Mouse (Mus musculus): ENCODE data around the gene Nrarp. TPM values are rescaled to one million over a fixed set of nuclear protein-coding genes. Genes with fewer than 3 reads are reported as not detected.

Gene Nrarp
- total RNA-seq, 2 experiments from 2014 or later, result 0.42 to 3.0 TPM

GRCm38 (mm10) chr2:25194006-25194405 lies 13.4 kb downstream of the Nrarp start:
- no peak for ATAC-seq (replicated peaks; ENCODE audit: low FRiP score, poor library complexity, severe bottlenecking)

- no peak for ATAC-seq (replicated peaks; ENCODE audit: low FRiP score, poor library complexity, severe bottlenecking)
Observed at GRCm38 (mm10) chr2:25194486-25195171, 14.1 kb downstream of the Nrarp start.

- ATAC-seq (replicated peaks; ENCODE audit: low FRiP score, poor library complexity, severe bottlenecking), result peak; percentile 83
Observed at GRCm38 (mm10) chr2:25195211-25196156, 14.9 kb downstream of the Nrarp start.

GRCm38 (mm10) chr2:25196172-25196954 lies 15.8 kb downstream of the Nrarp start, which contains the start of gene Tor4a:
TSS of gene Tor4a (minus strand) at chr2:25196886.
- peak; percentile 53; the same call in 1 of the 2 replicates for ATAC-seq (replicated peaks; ENCODE audit: low FRiP score, poor library complexity, severe bottlenecking)

GRCm38 (mm10) chr2:25197191-25197590 lies 16.6 kb downstream of the Nrarp start:
- no peak for ATAC-seq (replicated peaks; ENCODE audit: low FRiP score, poor library complexity, severe bottlenecking)

GRCm38 (mm10) chr2:25197946-25198345 lies 17.4 kb downstream of the Nrarp start:
- no peak for ATAC-seq (replicated peaks; ENCODE audit: low FRiP score, poor library complexity, severe bottlenecking)

- no peak for ATAC-seq (replicated peaks; ENCODE audit: low FRiP score, poor library complexity, severe bottlenecking)
Observed at GRCm38 (mm10) chr2:25200631-25201030, 20.1 kb downstream of the Nrarp start.

GRCm38 (mm10) chr2:25203631-25204214 lies 23.2 kb downstream of the Nrarp start:
- peak; percentile 53 for ATAC-seq (replicated peaks; ENCODE audit: low FRiP score, poor library complexity, severe bottlenecking)

- ATAC-seq (replicated peaks; ENCODE audit: low FRiP score, poor library complexity, severe bottlenecking), result no peak
Observed at GRCm38 (mm10) chr2:25207593-25207992, 27.0 kb downstream of the Nrarp start.

GRCm38 (mm10) chr2:25210686-25211085 lies 30.1 kb downstream of the Nrarp start:
- peak; percentile 53 for ATAC-seq (replicated peaks; ENCODE audit: low FRiP score, poor library complexity, severe bottlenecking)

- peak; percentile 92 for ATAC-seq (replicated peaks; ENCODE audit: low FRiP score, poor library complexity, severe bottlenecking)
Observed at GRCm38 (mm10) chr2:25211121-25211670, 30.6 kb downstream of the Nrarp start, which contains the start of gene Nelfb. TSS of gene Nelfb (minus strand) at chr2:25211489.

GRCm38 (mm10) chr2:25213266-25213865 lies 32.8 kb downstream of the Nrarp start:
- no peak for ATAC-seq (replicated peaks; ENCODE audit: low FRiP score, poor library complexity, severe bottlenecking)

GRCm38 (mm10) chr2:25214444-25214843 lies 33.9 kb downstream of the Nrarp start, which contains the start of gene Stpg3:
TSS of gene Stpg3 (minus strand) at chr2:25214637.
- no peak for ATAC-seq (replicated peaks; ENCODE audit: low FRiP score, poor library complexity, severe bottlenecking)

GRCm38 (mm10) chr2:25217666-25218065 lies 37.1 kb downstream of the Nrarp start:
- ATAC-seq (replicated peaks; ENCODE audit: low FRiP score, poor library complexity, severe bottlenecking), result no peak

- ATAC-seq (replicated peaks; ENCODE audit: low FRiP score, poor library complexity, severe bottlenecking), result no peak
Observed at GRCm38 (mm10) chr2:25218445-25218844, 37.9 kb downstream of the Nrarp start, which contains the start of gene Fam166a. TSS of gene Fam166a (plus strand) at chr2:25218745.

GRCm38 (mm10) chr2:25221331-25221772 lies 40.8 kb downstream of the Nrarp start:
- ATAC-seq (replicated peaks; ENCODE audit: low FRiP score, poor library complexity, severe bottlenecking), result no peak

- peak; percentile 65 for ATAC-seq (replicated peaks; ENCODE audit: low FRiP score, poor library complexity, severe bottlenecking)
Observed at GRCm38 (mm10) chr2:25223681-25224491, 43.3 kb downstream of the Nrarp start.

GRCm38 (mm10) chr2:25224492-25224765 lies 43.9 kb downstream of the Nrarp start, which contains the start of gene Tubb4b:
TSS of gene Tubb4b (minus strand) at chr2:25224702.
- no peak for ATAC-seq (replicated peaks; ENCODE audit: low FRiP score, poor library complexity, severe bottlenecking)

Data from erythroid progenitor cell, adult 5-6 weeks (primary cell).